Mouse (Mus musculus) liver, embryonic 14.5 days (tissue): Measurements from ENCODE around the gene Stx6. TPM values are rescaled to one million over a fixed set of nuclear protein-coding genes. Genes with fewer than 3 reads are reported as not detected.

Source experiments
- ATAC-seq: fragments of 200-750 bp; cut with Nextera tagmentation; 2 replicates; pipeline ENCODE4 v1.8.0; 2017; ENCODE audit warnings: moderate number of reproducible peaks, mild to moderate bottlenecking, moderate library complexity; ENCODE audit not compliant: insufficient read depth
- DNase-seq, 3 experiments: peaks; one replicate each; pipeline ENCODE4 v3.0.0-alpha.2; 2012 to 2013; ENCODE audit warnings: low read depth in 3 of 3, low spot score in 3 of 3
- H3K27ac ChIP-seq: fragments of 300-500 bp; sonication (generic); 2 replicates; pipeline ENCODE4 v1.5.1; 2014; ENCODE audit warnings: moderate library complexity, mild to moderate bottlenecking, control low read depth, inconsistent platforms
- H3K27me3 ChIP-seq: fragments of 300-500 bp; sonication (generic); 2 replicates; pipeline ENCODE4 v1.6.1; 2014; ENCODE audit warnings: mild to moderate bottlenecking, low read length, moderate library complexity; ENCODE audit not compliant: control insufficient read depth, insufficient read depth
- H3K36me3 ChIP-seq: fragments of 300-500 bp; sonication (generic); replicated peaks from 2 replicates; pipeline ENCODE4 v1.6.1; 2014; ENCODE audit warnings: low read depth; ENCODE audit not compliant: control insufficient read depth, insufficient read depth
- H3K4me1 ChIP-seq, 2 experiments: fragments of 200-500 bp in 1 of 2; fragments of 300-500 bp in 1 of 2; sonication (generic) in 1 of 2; replicated peaks; 2 replicates each; pipeline ENCODE4 v1.6.1; 2012 to 2014; ENCODE audit warnings: antibody characterized with exemption in 1 of 2, inconsistent platforms in 1 of 2, low read length in 1 of 2; ENCODE audit not compliant: control insufficient read depth in 2 of 2, insufficient read depth in 2 of 2
- H3K4me2 ChIP-seq: fragments of 300-500 bp; sonication (generic); 2 replicates; pipeline ENCODE4 v1.6.1; 2014; ENCODE audit warnings: low read depth, mild to moderate bottlenecking, control low read depth, moderate library complexity
- H3K4me3 ChIP-seq, 2 experiments: fragments of 200-500 bp in 1 of 2; fragments of 300-500 bp in 1 of 2; sonication (generic) in 1 of 2; 2 replicates each; pipeline ENCODE4 v1.5.1; 2012 to 2014; ENCODE audit warnings: low read depth in 2 of 2, low read length in 2 of 2, mild to moderate bottlenecking in 2 of 2, control low read depth in 1 of 2, inconsistent platforms in 1 of 2, moderate library complexity in 1 of 2; ENCODE audit not compliant: insufficient read depth in 1 of 2
- H3K9ac ChIP-seq: fragments of 300-500 bp; sonication (generic); replicated peaks from 2 replicates; pipeline ENCODE4 v1.6.1; 2014; ENCODE audit warnings: mild to moderate bottlenecking, control low read depth, moderate library complexity
- H3K9me3 ChIP-seq: fragments of 300-500 bp; sonication (generic); 2 replicates; pipeline ENCODE4 v1.6.1; 2016; ENCODE audit warnings: low read length, mixed read lengths; ENCODE audit not compliant: control insufficient read depth
- CTCF ChIP-seq: IDR thresholded peaks from 2 replicates; pipeline ENCODE4 v1.5.1; 2016; ENCODE audit warnings: antibody characterized with exemption, low read depth, control low read depth
- EP300 ChIP-seq: IDR thresholded peaks from 2 replicates; pipeline ENCODE4 v1.6.1; 2016; ENCODE audit warnings: antibody characterized with exemption, low read depth
- WGBS: fragments of 180-500 bp; shearing (Covaris S2); extraction: QIAGEN DNeasy Blood & Tissue Kit; methylation state at CpG from one replicate; pipeline ENCODE4 v1.1.7; 2014; ENCODE audit not compliant: insufficient replicate concordance; 5-methylcytosine and 5-hydroxymethylcytosine counted together
- polyA plus RNA-seq, 2 experiments: library from polyadenylated mRNA; depleted of rRNA in 1 of 2; stranded (reverse) in 1 of 2; unstranded in 1 of 2; fragments of >200 nt; fragmentation: Nextera tagmentation in 1 of 2; extraction: Ambion mirVana in 1 of 2; gene quantifications; 2 replicates each; pipeline versions ENCODE4 v1.2.1 to v1.2.3; 2012 to 2014

Stx6 gene
- polyA plus RNA-seq, 2 experiments = 5.8 to 9.4 TPM

DNA sequence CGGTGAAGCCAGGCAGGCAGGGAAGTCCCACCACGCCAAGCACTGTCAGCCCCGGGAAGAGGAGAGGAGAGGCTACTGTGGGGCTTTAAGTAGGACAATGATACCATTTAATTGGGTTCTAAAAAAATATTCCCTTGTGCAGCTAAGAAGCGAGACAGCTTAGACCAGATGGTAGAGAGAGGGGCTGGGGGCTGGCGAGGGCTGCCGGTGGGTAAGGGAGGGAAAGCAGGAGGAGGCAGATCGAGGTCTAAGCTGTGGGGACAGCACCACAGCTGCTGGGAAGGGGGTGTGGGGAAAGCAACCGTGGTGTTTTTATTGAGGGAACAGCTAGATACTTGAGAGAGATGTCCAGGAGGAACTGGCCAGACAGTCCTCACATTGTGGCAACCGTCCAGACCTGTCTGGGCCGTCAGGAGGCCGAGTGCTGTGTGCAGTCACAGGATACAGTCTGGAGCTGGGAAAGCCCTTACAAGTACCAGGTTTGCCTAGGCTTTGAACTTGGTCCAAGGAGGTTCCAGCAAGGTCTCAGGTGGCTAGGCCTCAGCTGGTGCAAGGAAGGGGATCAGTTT, 63.7 kb downstream of the Stx6 start:
- no peak overlapping the region for H3K9ac ChIP-seq
- DNase-seq (no peak), ATAC-seq (no peak)
- H3K36me3 ChIP-seq = no peaks in the 10 kb centered on the region
- WGBS = 59% methylated on average over 11 of the region's 11 CpGs
- H3K4me1 ChIP-seq = peaks cover 0 to 3% of the 10 kb centered on the region in 2 experiments
- no peak for TF ChIP-seq CTCF
- no peak for TF ChIP-seq EP300
- no peaks in the 10 kb centered on the region for H3K9me3 ChIP-seq
- no peak overlapping the region for H3K4me2 ChIP-seq
- no peaks in the 10 kb centered on the region for H3K27me3 ChIP-seq
- H3K4me3 ChIP-seq = no peak overlapping the region
- H3K27ac ChIP-seq = no peak overlapping the region

GRCm38 (mm10) chr1:155223036-155223435, 64.5 kb downstream of the Stx6 start:
- no peak for ATAC-seq
- Histone ChIP-seq H3K27ac (no peak overlapping the region), H3K4me1 (peaks cover 0 to 3% of the 10 kb centered on the region in 2 experiments), H3K36me3 (no peaks in the 10 kb centered on the region), H3K4me2 (no peak overlapping the region), H3K27me3 (no peaks in the 10 kb centered on the region), H3K4me3 (no peak overlapping the region), H3K9ac (no peak overlapping the region), H3K9me3 (no peaks in the 10 kb centered on the region)
- TF ChIP-seq CTCF (no peak), EP300 (no peak)
- 40% methylated on average over 6 of the region's 6 CpGs for WGBS
- peak in 1 of 3 experiments; percentile 12 for DNase-seq

GRCm38 (mm10) chr1:155223849-155224554, 65.5 kb downstream of the Stx6 start:
- ATAC-seq = peak; percentile 76
- Histone ChIP-seq H3K9ac (no peak overlapping the region; the same call in 1 of the 2 replicates), H3K27ac (no peak overlapping the region), H3K36me3 (no peaks in the 10 kb centered on the region), H3K9me3 (no peaks in the 10 kb centered on the region), H3K4me2 (peak overlapping the region; percentile 66), H3K27me3 (no peaks in the 10 kb centered on the region), H3K4me3 (peak overlapping the region; percentile 17 to 29), H3K4me1 (peaks cover 0 to 3% of the 10 kb centered on the region in 2 experiments)
- WGBS = 6% methylated on average over 16 of the region's 16 CpGs
- peak; percentile 60 to 62 (median 60) for DNase-seq
- TF ChIP-seq CTCF = peak; percentile 99
- no peak for TF ChIP-seq EP300

DNA sequence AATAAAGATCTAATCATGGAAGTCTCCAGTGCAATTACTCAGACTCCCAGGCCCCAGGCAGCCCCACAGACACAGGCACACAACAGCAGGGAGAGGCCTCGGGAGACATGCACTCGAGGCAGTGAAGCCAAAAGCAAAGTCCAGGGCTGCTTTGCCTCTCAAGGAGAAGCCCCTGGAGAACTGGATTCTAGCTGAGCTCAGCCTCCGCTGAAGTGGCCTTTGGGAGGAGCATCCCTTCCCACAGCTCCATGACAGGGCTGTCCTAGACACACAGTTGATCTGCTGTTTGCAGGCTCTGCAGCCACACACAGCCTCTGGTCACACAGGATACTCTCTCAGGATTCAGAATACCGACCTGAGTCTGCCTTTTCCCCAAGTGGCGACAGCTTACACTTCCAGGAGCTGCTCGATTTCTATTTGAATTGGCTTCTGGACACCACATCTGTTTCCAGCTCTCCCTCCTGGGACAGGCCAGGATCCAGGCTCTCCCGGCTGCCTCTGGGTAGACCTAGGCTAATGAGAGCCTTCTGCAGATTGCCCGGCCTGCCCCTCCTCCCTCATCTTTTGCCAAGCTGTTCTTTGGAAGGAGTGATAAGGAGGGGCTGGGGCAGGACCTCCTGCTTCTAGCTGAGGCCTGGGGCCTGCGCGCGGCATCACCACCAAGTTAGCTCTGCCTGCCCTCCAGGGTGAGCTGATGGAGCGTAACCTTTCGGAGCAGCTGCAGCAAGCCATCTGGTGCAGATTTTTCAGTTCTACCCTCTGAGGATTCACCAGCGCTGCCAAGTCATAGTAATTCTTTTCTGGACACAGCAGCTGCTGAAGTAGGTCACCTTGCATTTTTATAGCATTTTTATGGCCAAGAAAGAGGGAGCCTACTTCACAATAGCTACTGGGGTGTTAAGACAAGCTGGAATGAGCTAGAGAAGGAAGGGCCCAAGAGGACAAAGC, 71.2 kb downstream of the Stx6 start:
- no peak overlapping the region for H3K9ac ChIP-seq
- no peaks in the 10 kb centered on the region for H3K9me3 ChIP-seq
- H3K27me3 ChIP-seq = no peaks in the 10 kb centered on the region
- H3K27ac ChIP-seq = no peak overlapping the region
- no peaks in the 10 kb centered on the region for H3K4me1 ChIP-seq
- ATAC-seq (no peak), DNase-seq (no peak)
- TF ChIP-seq EP300 (no peak), CTCF (no peak)
- WGBS = 55% methylated on average over 14 of the region's 14 CpGs
- no peak overlapping the region for H3K4me2 ChIP-seq
- no peak overlapping the region for H3K4me3 ChIP-seq
- no peaks in the 10 kb centered on the region for H3K36me3 ChIP-seq

DNA sequence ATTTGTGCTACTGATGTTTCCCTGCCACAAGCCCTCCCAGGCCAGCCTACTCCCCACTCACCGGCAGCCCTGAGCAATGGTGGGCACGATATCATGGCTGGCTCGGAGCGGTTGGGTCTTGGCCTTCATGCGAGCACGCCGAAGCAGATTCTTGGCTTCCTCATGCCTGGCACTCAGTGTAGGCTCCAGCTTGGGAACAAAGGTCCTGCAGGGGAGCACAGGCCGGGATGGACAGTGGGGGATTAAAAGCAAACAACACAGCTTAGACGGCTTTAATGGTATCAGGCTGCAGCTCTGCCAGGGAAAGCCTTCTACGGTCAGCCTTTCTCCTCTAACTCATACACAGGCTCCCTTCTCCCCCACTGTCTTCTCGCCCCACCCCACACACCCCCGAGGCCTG, 73.9 kb downstream of the Stx6 start:
- WGBS = 77% methylated on average over 12 of the region's 12 CpGs
- H3K4me3 ChIP-seq = no peak overlapping the region
- DNase-seq (no peak), ATAC-seq (no peak)
- H3K9ac ChIP-seq = no peak overlapping the region
- TF ChIP-seq EP300 (no peak), CTCF (no peak)
- H3K4me1 ChIP-seq = no peaks in the 10 kb centered on the region
- no peaks in the 10 kb centered on the region for H3K27me3 ChIP-seq
- H3K27ac ChIP-seq = no peak overlapping the region
- H3K36me3 ChIP-seq = no peaks in the 10 kb centered on the region
- no peak overlapping the region for H3K4me2 ChIP-seq
- no peaks in the 10 kb centered on the region for H3K9me3 ChIP-seq
